Mouse (Mus musculus) lung, embryonic 15.5 days (tissue): ENCODE measurements around the gene Mrps35. TPM values are rescaled to one million over a fixed set of nuclear protein-coding genes. Genes with fewer than 3 reads are reported as not detected.
A peak's percentile ranks its signal among the peaks of the same experiment; 100 is the strongest.

Experiments used
- ATAC-seq: fragments of 200-750 bp; cut with Nextera tagmentation; 2 replicates; pipeline ENCODE4 v1.8.0; 2017; ENCODE audit warnings: moderate number of reproducible peaks, borderline replicate concordance; ENCODE audit not compliant: low FRiP score, low TSS enrichment; ENCODE audit errors: extremely low read depth
- H3K27ac ChIP-seq: fragments of 300-500 bp; sonication (generic); 2 replicates; pipeline ENCODE4 v1.5.1; 2015; ENCODE audit warnings: moderate library complexity, mild to moderate bottlenecking, inconsistent platforms
- H3K27me3 ChIP-seq: fragments of 300-500 bp; sonication (generic); 2 replicates; pipeline ENCODE4 v1.6.1; 2015; ENCODE audit warnings: inconsistent platforms
- H3K36me3 ChIP-seq: fragments of 300-500 bp; sonication (generic); 2 replicates; pipeline ENCODE4 v1.6.1; 2015; ENCODE audit warnings: inconsistent platforms
- H3K4me1 ChIP-seq: fragments of 300-500 bp; sonication (generic); 2 replicates; pipeline ENCODE4 v1.6.1; 2015; ENCODE audit warnings: inconsistent platforms
- H3K4me2 ChIP-seq: fragments of 300-500 bp; sonication (generic); 2 replicates; pipeline ENCODE4 v1.6.1; 2015; ENCODE audit warnings: inconsistent platforms, mild to moderate bottlenecking, moderate library complexity
- H3K4me3 ChIP-seq: fragments of 300-500 bp; sonication (generic); 2 replicates; pipeline ENCODE4 v1.5.1; 2015; ENCODE audit warnings: mild to moderate bottlenecking, inconsistent platforms
- H3K9ac ChIP-seq: fragments of 300-500 bp; sonication (generic); 2 replicates; pipeline ENCODE4 v1.6.1; 2015; ENCODE audit warnings: inconsistent platforms
- H3K9me3 ChIP-seq: fragments of 300-500 bp; sonication (generic); 2 replicates; pipeline ENCODE4 v1.6.1; 2016; ENCODE audit warnings: inconsistent platforms
- WGBS: fragments of 180-500 bp; shearing (Covaris S2); methylation state at CpG from one replicate; pipeline ENCODE4 v1.1.7; 2015; 5-methylcytosine and 5-hydroxymethylcytosine counted together
- polyA plus RNA-seq: library from polyadenylated mRNA; unstranded; fragments of >200 nt; fragmentation: Nextera tagmentation; extraction: Ambion mirVana; gene quantifications from 2 replicates; pipeline ENCODE4 v1.2.1, GENCODE M21; 2015

Mrps35 gene
- polyA plus RNA-seq, 1 experiment from 2014 or later = 103 TPM

DNA sequence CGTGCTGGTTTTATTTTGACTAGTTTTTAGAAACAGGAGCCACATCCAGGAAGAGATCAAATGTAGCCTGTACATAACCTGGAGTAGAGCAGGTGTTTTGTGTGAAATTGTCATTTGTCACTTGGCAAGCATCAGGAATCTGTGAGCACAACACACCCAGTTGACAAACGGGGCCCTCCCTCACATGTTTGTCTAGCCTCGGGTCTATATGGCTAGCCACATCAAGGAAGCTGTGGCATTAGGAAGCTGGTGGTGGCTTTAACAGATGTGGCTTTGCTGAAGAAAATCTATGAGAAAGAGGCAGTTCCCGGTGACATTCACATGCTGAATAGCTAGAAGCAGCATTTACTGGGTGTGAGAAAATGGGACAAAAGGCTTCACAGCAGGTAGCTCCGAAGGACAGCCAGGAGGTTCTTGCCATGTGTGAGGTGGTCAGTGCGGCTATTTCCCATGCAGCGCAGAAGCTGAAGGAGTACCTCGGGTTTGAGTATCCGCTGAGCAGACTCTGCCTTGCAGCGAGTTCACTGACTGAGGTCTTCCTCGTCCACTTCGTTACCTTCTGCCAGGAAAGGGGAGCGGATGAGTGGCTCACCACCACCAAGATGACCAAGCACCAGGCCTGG, 10.2 kb upstream of the Mrps35 start, which contains the start of gene Rep15:
Rep15 (plus strand) TSS at position 282 of the 623 bp plus-strand sequence.
- Histone ChIP-seq H3K4me1 (no peaks in the 10 kb centered on the region), H3K9ac (no peak within 1 kb of the TSS), H3K9me3 (no peaks in the 10 kb centered on the region), H3K36me3 (peaks cover 19% of the 10 kb centered on the region; the same call in 1 of the 2 replicates), H3K27me3 (no peaks in the 10 kb centered on the region), H3K27ac (no peak within 1 kb of the TSS), H3K4me3 (no peak within 1 kb of the TSS), H3K4me2 (no peak within 1 kb of the TSS)
- ATAC-seq = no peak
- 61% methylated on average over 13 of the region's 13 CpGs for WGBS

- peaks cover 24% of the 10 kb centered on the region for H3K4me1 ChIP-seq
- no peak for ATAC-seq
- H3K27ac ChIP-seq = no peak overlapping the region
- no peaks in the 10 kb centered on the region; the same call in 1 of the 2 replicates for H3K27me3 ChIP-seq
- H3K36me3 ChIP-seq = peaks cover 17% of the 10 kb centered on the region
- peak overlapping the region; percentile 70 for H3K4me2 ChIP-seq
- H3K9ac ChIP-seq = peak overlapping the region; percentile 77
- H3K4me3 ChIP-seq = peak overlapping the region; percentile 89
- no peaks in the 10 kb centered on the region for H3K9me3 ChIP-seq
- WGBS = 40% methylated on average over 7 of the region's 7 CpGs
Measured at GRCm38 (mm10) chr6:147043633-147044032, 1.1 kb downstream of the Mrps35 start.

DNA sequence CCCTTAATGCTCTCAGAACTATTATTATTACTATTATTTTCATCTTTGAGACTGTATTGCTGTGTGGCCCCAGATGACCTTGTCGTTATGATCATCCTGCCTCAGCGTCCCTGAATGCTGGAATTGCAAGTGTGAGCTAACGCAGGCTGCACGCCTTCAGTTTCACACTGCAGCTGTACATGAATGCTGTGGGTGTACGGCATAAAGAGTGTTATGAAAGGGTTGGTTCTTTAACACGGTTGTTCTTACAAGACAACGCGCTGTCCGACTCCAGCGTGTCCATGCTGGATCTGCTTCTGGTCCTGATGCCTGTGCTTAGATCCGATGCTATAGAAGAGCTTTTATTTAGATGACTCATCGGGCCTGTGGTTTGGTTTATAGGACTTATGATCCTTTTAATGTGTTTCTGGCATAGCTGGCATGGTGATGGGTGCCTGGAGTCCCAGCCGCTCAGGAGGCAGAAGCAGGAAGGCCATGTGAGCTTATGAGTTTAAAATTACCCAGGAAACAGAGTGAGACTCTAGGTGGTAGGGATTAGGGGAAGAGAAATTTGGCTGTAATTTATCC, 6.8 kb downstream of the Mrps35 start:
- Histone ChIP-seq H3K36me3 (peaks cover 60% of the 10 kb centered on the region), H3K9ac (no peak overlapping the region), H3K4me3 (no peak overlapping the region), H3K4me2 (no peak overlapping the region), H3K27me3 (no peaks in the 10 kb centered on the region), H3K9me3 (no peaks in the 10 kb centered on the region), H3K27ac (no peak overlapping the region), H3K4me1 (peaks cover 9% of the 10 kb centered on the region; the same call in 1 of the 2 replicates)
- ATAC-seq = no peak
- whole genome bisulfite sequencing = 95% methylated on average over 13 of the region's 13 CpGs

GRCm38 (mm10) chr6:147051666-147052065, 9.1 kb downstream of the Mrps35 start:
- no peak for ATAC-seq
- no peaks in the 10 kb centered on the region for H3K27me3 ChIP-seq
- H3K4me1 ChIP-seq = no peaks in the 10 kb centered on the region
- peaks cover 80% of the 10 kb centered on the region for H3K36me3 ChIP-seq
- H3K27ac ChIP-seq = no peak overlapping the region
- no peak overlapping the region for H3K4me3 ChIP-seq
- no peaks in the 10 kb centered on the region for H3K9me3 ChIP-seq
- 92% methylated on average over 8 of the region's 8 CpGs for WGBS
- H3K4me2 ChIP-seq = no peak overlapping the region
- no peak overlapping the region for H3K9ac ChIP-seq

- Histone ChIP-seq H3K27me3 (no peaks in the 10 kb centered on the region), H3K4me3 (no peak overlapping the region), H3K9me3 (no peaks in the 10 kb centered on the region), H3K27ac (no peak overlapping the region), H3K36me3 (peaks cover 81% of the 10 kb centered on the region), H3K4me1 (no peaks in the 10 kb centered on the region), H3K4me2 (no peak overlapping the region), H3K9ac (no peak overlapping the region)
- ATAC-seq = no peak
- 90% methylated on average over 9 of the region's 9 CpGs for WGBS
Measured at GRCm38 (mm10) chr6:147052440-147052839, 9.9 kb downstream of the Mrps35 start.

DNA sequence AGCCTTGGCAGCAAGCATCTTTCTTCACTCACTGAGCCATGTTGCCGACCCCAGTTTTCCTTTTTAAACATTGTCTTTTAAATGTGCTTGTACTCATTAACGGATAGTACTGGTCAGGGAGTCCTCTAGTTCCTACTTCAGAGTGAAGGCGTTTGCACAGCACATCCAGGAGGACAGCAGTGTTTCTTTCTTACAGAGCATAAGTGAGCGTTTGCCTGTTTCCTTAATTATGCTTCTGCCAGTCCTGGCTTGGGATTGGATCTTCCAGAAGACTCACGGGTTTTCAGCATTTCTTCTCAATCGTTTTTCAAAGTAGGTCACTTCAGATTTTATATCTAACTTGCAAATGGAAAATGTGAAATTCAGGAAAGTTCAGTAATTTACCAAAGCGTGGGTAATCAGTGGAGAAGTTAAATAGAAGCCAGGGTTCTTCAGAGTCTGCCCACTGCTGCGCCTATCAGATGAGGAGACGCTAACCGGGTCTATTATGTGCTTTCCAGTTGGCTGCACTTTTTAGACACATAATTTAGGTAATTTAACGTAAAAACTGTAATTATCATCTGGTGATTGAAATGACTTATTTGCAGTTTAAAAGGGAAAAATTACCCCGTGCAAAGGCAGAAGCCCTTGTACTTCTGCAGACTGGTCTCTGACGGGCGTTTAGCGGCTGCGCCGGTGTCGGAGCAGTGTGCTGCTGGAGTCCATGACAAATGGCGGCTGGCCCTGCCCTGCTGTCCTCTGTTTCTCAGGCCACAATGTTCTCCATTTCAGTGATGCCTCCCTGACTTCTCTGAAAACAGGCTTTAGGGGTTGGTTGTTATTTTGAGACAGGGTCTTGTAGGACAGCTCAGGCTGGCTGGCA, 11.5 kb downstream of the Mrps35 start:
- ATAC-seq = no peak
- Histone ChIP-seq H3K27me3 (no peaks in the 10 kb centered on the region), H3K9me3 (no peaks in the 10 kb centered on the region), H3K4me1 (no peaks in the 10 kb centered on the region), H3K36me3 (peaks cover 68% of the 10 kb centered on the region), H3K4me2 (no peak overlapping the region), H3K9ac (no peak overlapping the region), H3K4me3 (no peak overlapping the region), H3K27ac (no peak overlapping the region)
- WGBS = 87% methylated on average over 19 of the region's 19 CpGs

DNA sequence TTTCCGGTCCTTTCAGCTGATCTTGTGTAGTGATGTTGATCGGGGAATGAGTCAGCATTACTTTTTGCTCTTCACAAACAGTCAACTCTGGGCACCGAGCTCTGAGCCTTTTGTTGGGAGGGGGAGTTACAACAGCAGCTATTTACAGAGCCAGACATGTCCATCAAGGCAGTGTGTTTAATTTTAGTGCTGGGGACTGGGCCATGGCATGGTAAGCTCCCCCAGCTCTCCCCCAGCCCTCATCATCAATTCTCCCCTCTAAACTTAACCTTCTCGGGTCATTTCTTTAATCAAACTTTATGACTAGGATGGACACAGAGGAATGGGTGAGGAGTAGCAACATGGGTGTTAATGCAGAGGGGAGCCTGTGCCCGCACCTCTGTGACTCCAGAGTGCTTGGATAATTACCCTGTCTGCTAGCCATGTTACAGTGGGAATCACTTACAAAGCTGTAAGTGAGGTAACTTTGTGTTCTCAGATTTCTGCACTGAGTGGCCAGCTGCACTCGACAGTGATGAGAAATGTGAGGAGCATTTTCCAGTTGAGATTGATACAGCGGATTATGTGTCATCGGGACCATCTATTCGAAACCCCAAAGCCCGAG, 12.9 kb downstream of the Mrps35 start:
- Histone ChIP-seq H3K4me2 (no peak overlapping the region), H3K9ac (no peak overlapping the region), H3K27me3 (no peaks in the 10 kb centered on the region), H3K4me3 (no peak overlapping the region), H3K36me3 (peaks cover 54% of the 10 kb centered on the region), H3K9me3 (no peaks in the 10 kb centered on the region), H3K27ac (no peak overlapping the region), H3K4me1 (no peaks in the 10 kb centered on the region)
- 81% methylated on average over 10 of the region's 10 CpGs for WGBS
- ATAC-seq = no peak

- Histone ChIP-seq H3K4me2 (no peak overlapping the region), H3K9ac (no peak overlapping the region), H3K9me3 (no peaks in the 10 kb centered on the region), H3K27me3 (no peaks in the 10 kb centered on the region), H3K27ac (no peak overlapping the region), H3K36me3 (peaks cover 49% of the 10 kb centered on the region), H3K4me1 (no peaks in the 10 kb centered on the region), H3K4me3 (no peak overlapping the region)
- no peak for ATAC-seq
- 70% methylated on average over 7 of the region's 7 CpGs for WGBS
Measured at GRCm38 (mm10) chr6:147059326-147059725, 16.8 kb downstream of the Mrps35 start.

DNA sequence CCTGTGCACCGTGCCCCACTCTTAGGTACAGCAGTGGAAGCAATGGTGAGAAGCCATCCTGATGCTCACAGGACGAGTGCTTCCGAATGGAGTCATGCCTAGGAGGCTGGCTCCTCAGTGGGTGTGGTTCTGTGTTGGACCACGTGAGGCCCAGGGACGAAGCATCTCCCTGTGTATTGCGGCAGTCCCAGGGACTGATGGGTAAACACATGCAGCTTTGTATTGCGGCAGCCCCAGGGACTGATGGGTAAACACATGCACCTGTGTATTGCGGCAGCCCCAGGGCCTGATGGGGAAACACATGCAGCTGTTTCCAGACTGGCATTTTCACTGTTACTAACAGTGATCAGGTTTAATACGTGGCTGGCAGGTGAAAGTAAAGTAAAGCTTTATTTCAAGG, 19.1 kb downstream of the Mrps35 start:
- Histone ChIP-seq H3K27me3 (no peaks in the 10 kb centered on the region), H3K4me1 (no peaks in the 10 kb centered on the region), H3K9me3 (no peaks in the 10 kb centered on the region), H3K9ac (no peak overlapping the region), H3K36me3 (peaks cover 35% of the 10 kb centered on the region), H3K4me3 (no peak overlapping the region), H3K27ac (no peak overlapping the region), H3K4me2 (no peak overlapping the region)
- no peak for ATAC-seq
- WGBS = 87% methylated on average over 9 of the region's 9 CpGs

- H3K4me1 ChIP-seq = no peaks in the 10 kb centered on the region
- H3K4me2 ChIP-seq = no peak overlapping the region
- no peaks in the 10 kb centered on the region for H3K9me3 ChIP-seq
- H3K9ac ChIP-seq = no peak overlapping the region
- no peak overlapping the region for H3K27ac ChIP-seq
- H3K36me3 ChIP-seq = peaks cover 33% of the 10 kb centered on the region
- no peak for ATAC-seq
- no peaks in the 10 kb centered on the region for H3K27me3 ChIP-seq
- no peak overlapping the region for H3K4me3 ChIP-seq
- WGBS = 68% methylated on average over 7 of the region's 7 CpGs
Measured at GRCm38 (mm10) chr6:147062034-147062433, 19.5 kb downstream of the Mrps35 start.

DNA sequence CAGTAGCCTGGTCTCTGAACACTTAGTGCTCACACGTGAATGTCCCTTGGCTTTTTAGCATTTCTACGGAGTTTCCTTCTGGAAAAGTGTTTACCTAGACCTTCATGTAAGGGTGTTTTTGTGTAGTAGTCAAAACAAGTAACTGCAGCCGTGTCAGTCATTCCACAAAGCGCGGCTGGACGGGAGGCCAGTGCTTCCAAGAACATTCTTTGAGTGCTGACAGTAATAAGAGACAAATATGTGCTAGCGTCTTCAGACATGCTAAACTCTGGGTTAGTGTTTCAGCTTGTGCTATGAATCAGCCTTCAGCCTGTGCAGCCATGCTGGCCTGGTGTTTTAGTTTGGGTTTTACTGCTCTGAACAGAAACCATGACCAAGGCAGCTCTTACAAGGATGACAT, 20.1 kb downstream of the Mrps35 start:
- no peak overlapping the region for H3K4me2 ChIP-seq
- no peaks in the 10 kb centered on the region for H3K27me3 ChIP-seq
- no peak overlapping the region for H3K9ac ChIP-seq
- no peak for ATAC-seq
- H3K36me3 ChIP-seq = peaks cover 30% of the 10 kb centered on the region
- no peaks in the 10 kb centered on the region for H3K4me1 ChIP-seq
- no peak overlapping the region for H3K4me3 ChIP-seq
- H3K9me3 ChIP-seq = no peaks in the 10 kb centered on the region
- H3K27ac ChIP-seq = no peak overlapping the region
- 82% methylated on average over 7 of the region's 7 CpGs for WGBS
